ENCODE assay signal across 17 mouse cellular contexts in the genomic region with DNA sequence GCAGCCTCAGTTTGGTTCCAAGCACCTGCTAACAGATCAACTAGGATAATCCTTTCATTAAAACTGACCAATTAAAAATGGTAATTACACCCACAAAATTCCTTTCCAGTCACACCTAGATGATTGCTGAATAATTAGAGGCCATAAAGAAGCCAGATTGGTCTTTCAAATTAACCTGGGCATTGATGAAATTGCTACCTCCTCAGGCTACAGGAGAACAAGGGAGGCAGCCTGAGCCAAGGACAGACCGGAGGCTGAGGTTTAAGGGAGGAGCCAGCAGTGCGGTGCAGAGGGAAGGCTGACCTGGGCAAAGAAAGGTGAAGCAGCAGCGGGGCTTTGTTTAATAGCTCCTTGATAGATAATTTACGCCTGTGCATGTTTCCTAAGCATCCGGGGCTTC. TPM values are rescaled to one million over a fixed set of nuclear protein-coding genes. Genes with fewer than 3 reads are reported as not detected.
DNase-seq lines count a peak whose midpoint lies in the region; TF ChIP-seq lines count a peak whose summit lies in the region.
"Had no signal": no experiment of that assay in that cellular context is flagged by ENCODE, and none has a peak within 500 bp of the region (broad histone marks: within the 10 kb centered on the region; RNA-seq: fewer than 3 reads in every experiment).

No protein-coding gene starts in this region.

- DNase-seq in thymus, adult 2 months: no peak
- no peak for DNase-seq in thymus, postnatal 14 days
- peak; percentile 44 for DNase-seq in ES-CJ7 (ENCODE audit: low read depth, low spot score)
- DNase-seq in fat pad, adult 2 months (ENCODE audit: extremely low read depth, low read depth, low spot score): peak; percentile 67
- peak; percentile 40 for DNase-seq in naive thymus-derived CD4-positive, alpha-beta T cell, adult 2 months (ENCODE audit: low read depth)
- no peak for DNase-seq in forebrain, embryonic 10.5 days (ENCODE audit: extremely low spot score, low spot score)
- no peak for DNase-seq in gastrocnemius, postnatal 14 days
- DNase-seq: adrenal gland, postnatal 10 days; forebrain, postnatal 0 days; gastrocnemius, postnatal 25 days; liver; liver, postnatal 0 days; lung, postnatal 10 days; midbrain, embryonic 14.5 days; right cerebral cortex, postnatal 14 days; spleen, adult 18-20 months had no signal

- no peaks in the 10 kb centered on the region for H3K36me3 ChIP-seq in thymus, adult 2 months (ENCODE audit: control insufficient read depth, insufficient read depth, low read length)
- H3K36me3 ChIP-seq in forebrain, embryonic 10.5 days (replicated peaks): no peaks in the 10 kb centered on the region
- H3K36me3 ChIP-seq: heart, embryonic 10.5 days had no signal

- no peak for TF ChIP-seq POLR2A in thymus, adult 2 months (IDR thresholded peaks at IDR 0.05; ENCODE audit: control insufficient read depth, extremely low read depth, insufficient read depth, low read length, poor library complexity)

- peaks cover 37% of the 10 kb centered on the region for H3K4me1 ChIP-seq in thymus, adult 2 months (replicated peaks; ENCODE audit: control insufficient read depth, insufficient read depth, low read length)
- peaks cover 18% of the 10 kb centered on the region for H3K4me1 ChIP-seq in forebrain, embryonic 10.5 days

- no peak for TF ChIP-seq CTCF in thymus, adult 2 months (IDR thresholded peaks at IDR 0.05; ENCODE audit: borderline replicate concordance, control insufficient read depth, extremely low read depth, insufficient read depth, low read length, poor library complexity)

- intact Hi-C loops in gastrocnemius, postnatal 14 days (cut with DNase I; ENCODE audit: low total_unique reads): no loop called here

- 15% methylated on average over 5 of the region's 5 CpGs for WGBS in thymus, adult 2 months
- WGBS in forebrain, embryonic 10.5 days: 41% methylated on average over 5 of the region's 5 CpGs

- H3K27me3 ChIP-seq in thymus, adult 2 months (ENCODE audit: control insufficient read depth, insufficient read depth, low read length): no peaks in the 10 kb centered on the region
- no peaks in the 10 kb centered on the region for H3K27me3 ChIP-seq in forebrain, embryonic 10.5 days (ENCODE audit: poor library complexity, severe bottlenecking)

- no peak overlapping the region for H3K4me3 ChIP-seq in thymus, adult 2 months (ENCODE audit: control insufficient read depth, insufficient read depth, low read length)
- H3K4me3 ChIP-seq in forebrain, embryonic 10.5 days: no peak overlapping the region
- H3K4me3 ChIP-seq: heart, embryonic 10.5 days had no signal

- no peaks in the 10 kb centered on the region for H3K9me3 ChIP-seq in forebrain, embryonic 10.5 days
- H3K9me3 ChIP-seq: heart, embryonic 10.5 days had no signal

- peak overlapping the region; percentile 5; the same call in 1 of the 2 replicates for H3K27ac ChIP-seq in thymus, adult 2 months (ENCODE audit: control insufficient read depth, insufficient read depth, low read length)
- no peak overlapping the region for H3K27ac ChIP-seq in forebrain, embryonic 10.5 days
- H3K27ac ChIP-seq: heart, embryonic 10.5 days had no signal

RNA-seq across cellular contexts. Expression of a gene that starts 23.6 kb away (rescaled TPM):
- 18.8 and 24.1 TPM in 2 replicates for polyA plus RNA-seq in thymus, adult 2 months (2012; rRNA removed)
- 2.7 and 3.0 TPM in 2 replicates for polyA plus RNA-seq in forebrain, embryonic 10.5 days (2016; fragmentation: Nextera tagmentation; extraction: Ambion mirVana)
- 1 to 10 TPM; 1.7 to 2.1 TPM for total RNA-seq in gastrocnemius, postnatal 14 days (2021)

RNA-seq across cellular contexts. Expression of a gene that starts 24.1 kb away (rescaled TPM):
- 76.7 and 80.4 TPM in 2 replicates for polyA plus RNA-seq in thymus, adult 2 months (2012; rRNA removed)
- 0.07 and 0.31 TPM in 2 replicates for polyA plus RNA-seq in forebrain, embryonic 10.5 days (2016; fragmentation: Nextera tagmentation; extraction: Ambion mirVana)
- 1 to 10 TPM; 1.0 to 1.7 TPM for total RNA-seq in gastrocnemius, postnatal 14 days (2021)

Comparison
In these comparisons a context has a peak if more than half of its experiments do, and no peak if none do; other contexts are left out.
1. DNase-seq: peak in ES-CJ7 (single experiment), fat pad, adult 2 months (single experiment) and naive thymus-derived CD4-positive, alpha-beta T cell, adult 2 months (single experiment); none in thymus, adult 2 months (single experiment), thymus, postnatal 14 days (single experiment), forebrain, embryonic 10.5 days (single experiment) and gastrocnemius, postnatal 14 days (single experiment).
2. RNA of a gene that starts 24.1 kb away (polyA plus RNA-seq): 76.7 to 80.4 TPM in thymus, adult 2 months; 0.07 to 0.31 TPM in forebrain, embryonic 10.5 days; every median in the first group is over 10 times any median in the second.